Mouse (Mus musculus): ENCODE measurements around the gene Gm11567. TPM values are rescaled to one million over a fixed set of nuclear protein-coding genes. Genes with fewer than 3 reads are reported as not detected.
"Not testable (repeated sequence)": the region's sequence is repeated elsewhere in the genome, so short reads cannot be mapped to it uniquely, and the experiment has no call there.

Gene Gm11567
- total and polyA plus RNA-seq, 2 experiments from 2014 or later = not detected

- no peak for TF ChIP-seq CTCF (IDR thresholded peaks at IDR 0.05; ENCODE audit: low read depth)
- no peak overlapping the region for H3K27ac ChIP-seq (ENCODE audit: low read depth, low read length)
- H3K27me3 ChIP-seq (ENCODE audit: insufficient read depth, low read length) = no peaks in the 10 kb centered on the region
- 65% methylated on average over 2 of the region's 2 CpGs for WGBS
- H3K36me3 ChIP-seq (ENCODE audit: insufficient read depth) = no peaks in the 10 kb centered on the region
- no peak for ATAC-seq
- H3K9ac ChIP-seq = no peak overlapping the region
- no peak for DNase-seq
- 0 out of 2 replicates have a peak, but pooled peaks cover 2% of the 10 kb centered on the region for H3K4me1 ChIP-seq (ENCODE audit: insufficient read depth)
- H3K4me3 ChIP-seq (ENCODE audit: low read depth, low read length) = no peak overlapping the region
- no peak overlapping the region for H3K4me2 ChIP-seq (ENCODE audit: low read depth)
- H3K9me3 ChIP-seq (ENCODE audit: low read length) = no peaks in the 10 kb centered on the region
Measured at GRCm38 (mm10) chr11:99858761-99859160, 20.2 kb upstream of the Gm11567 start.

GRCm38 (mm10) chr11:99864176-99864575, 14.8 kb upstream of the Gm11567 start, which contains the start of gene Gm11559:
TSS of gene Gm11559 (plus strand) at chr11:99864476.
- H3K36me3 ChIP-seq (ENCODE audit: insufficient read depth); H3K4me3 ChIP-seq (ENCODE audit: low read depth, low read length); H3K27me3 ChIP-seq (ENCODE audit: insufficient read depth, low read length); DNase-seq; ATAC-seq; H3K27ac ChIP-seq (ENCODE audit: low read depth, low read length); H3K9me3 ChIP-seq (ENCODE audit: low read length); H3K4me1 ChIP-seq (ENCODE audit: insufficient read depth); H3K9ac ChIP-seq; H3K4me2 ChIP-seq (ENCODE audit: low read depth): not testable (repeated sequence)
- 63% methylated on average over 1 of the region's 1 CpGs for WGBS

- DNase-seq; H3K36me3 ChIP-seq (ENCODE audit: insufficient read depth); H3K27me3 ChIP-seq (ENCODE audit: insufficient read depth, low read length); H3K9ac ChIP-seq; H3K27ac ChIP-seq (ENCODE audit: low read depth, low read length); H3K4me2 ChIP-seq (ENCODE audit: low read depth); H3K4me1 ChIP-seq (ENCODE audit: insufficient read depth); H3K4me3 ChIP-seq (ENCODE audit: low read depth, low read length); ATAC-seq; H3K9me3 ChIP-seq (ENCODE audit: low read length): not testable (repeated sequence)
- 57% methylated on average over 1 of the region's 1 CpGs for WGBS
Measured at GRCm38 (mm10) chr11:99873089-99873488, 5.9 kb upstream of the Gm11567 start, which contains the start of gene Krtap9-1. TSS of gene Krtap9-1 (plus strand) at chr11:99873389.

GRCm38 (mm10) chr11:99907620-99908019, 28.6 kb downstream of the Gm11567 start, which contains the start of gene Krtap31-1:
TSS of gene Krtap31-1 (plus strand) at chr11:99907920.
- no peak within 1 kb of the TSS for H3K4me2 ChIP-seq (ENCODE audit: low read depth)
- DNase-seq = no peak
- H3K9ac ChIP-seq = no peak within 1 kb of the TSS
- no peaks in the 10 kb centered on the region for H3K27me3 ChIP-seq (ENCODE audit: insufficient read depth, low read length)
- no peak within 1 kb of the TSS for H3K27ac ChIP-seq (ENCODE audit: low read depth, low read length)
- no peaks in the 10 kb centered on the region for H3K36me3 ChIP-seq (ENCODE audit: insufficient read depth)
- no peaks in the 10 kb centered on the region for H3K9me3 ChIP-seq (ENCODE audit: low read length)
- TF ChIP-seq CTCF (IDR thresholded peaks at IDR 0.05; ENCODE audit: low read depth) = no peak
- 88% methylated on average over 2 of the region's 2 CpGs for WGBS
- ATAC-seq = no peak
- no peaks in the 10 kb centered on the region for H3K4me1 ChIP-seq (ENCODE audit: insufficient read depth)
- H3K4me3 ChIP-seq (ENCODE audit: low read depth, low read length) = no peak within 1 kb of the TSS

- H3K4me3 ChIP-seq (ENCODE audit: low read depth, low read length) = no peak within 1 kb of the TSS
- H3K9ac ChIP-seq = no peak within 1 kb of the TSS
- no peaks in the 10 kb centered on the region for H3K27me3 ChIP-seq (ENCODE audit: insufficient read depth, low read length)
- no peaks in the 10 kb centered on the region for H3K36me3 ChIP-seq (ENCODE audit: insufficient read depth)
- no peak within 1 kb of the TSS for H3K4me2 ChIP-seq (ENCODE audit: low read depth)
- WGBS = 94% methylated on average over 3 of the region's 3 CpGs
- DNase-seq = no peak
- TF ChIP-seq CTCF (IDR thresholded peaks at IDR 0.05; ENCODE audit: low read depth) = no peak
- no peak for ATAC-seq
- H3K9me3 ChIP-seq (ENCODE audit: low read length) = no peaks in the 10 kb centered on the region
- no peaks in the 10 kb centered on the region for H3K4me1 ChIP-seq (ENCODE audit: insufficient read depth)
- no peak within 1 kb of the TSS for H3K27ac ChIP-seq (ENCODE audit: low read depth, low read length)
Measured at GRCm38 (mm10) chr11:99914451-99914850, 35.5 kb downstream of the Gm11567 start, which contains the start of gene Gm11565. TSS of gene Gm11565 (plus strand) at chr11:99914751.

Other genes starting within 250 kb of the Gm11567 start
Only the 30 nearest of the 35 such genes appear.
- not detected in 2 replicates for gene Gm11563, start 220.2 kb upstream of the Gm11567 start, total RNA-seq (2014; rRNA removed)
- not detected in 2 replicates for gene Gm11563, start 220.2 kb upstream of the Gm11567 start, polyA plus RNA-seq (2015; fragmentation: Nextera tagmentation; extraction: Ambion mirVana)
- gene Krtap4-6, start 213.2 kb upstream of the Gm11567 start, total RNA-seq (2014; rRNA removed) = not detected in 2 replicates
- gene Krtap4-6, start 213.2 kb upstream of the Gm11567 start, polyA plus RNA-seq (2015; fragmentation: Nextera tagmentation; extraction: Ambion mirVana) = not detected in 2 replicates
- gene Gm14190, start 188.4 kb upstream of the Gm11567 start, total RNA-seq (2014; rRNA removed) = not detected in 2 replicates
- gene Gm14190, start 188.4 kb upstream of the Gm11567 start, polyA plus RNA-seq (2015; fragmentation: Nextera tagmentation; extraction: Ambion mirVana) = not detected in 2 replicates
- gene Gm14180, start 144.9 kb upstream of the Gm11567 start, total RNA-seq (2014; rRNA removed) = not detected in 2 replicates
- not detected in 2 replicates for gene Gm14180, start 144.9 kb upstream of the Gm11567 start, polyA plus RNA-seq (2015; fragmentation: Nextera tagmentation; extraction: Ambion mirVana)
- not detected in 2 replicates for gene Gm11595, start 106.3 kb upstream of the Gm11567 start, total RNA-seq (2014; rRNA removed)
- not detected in 2 replicates for gene Gm11595, start 106.3 kb upstream of the Gm11567 start, polyA plus RNA-seq (2015; fragmentation: Nextera tagmentation; extraction: Ambion mirVana)
- not detected in 2 replicates for gene Krtap4-8, start 98.5 kb upstream of the Gm11567 start, total RNA-seq (2014; rRNA removed)
- not detected in 2 replicates for gene Krtap4-8, start 98.5 kb upstream of the Gm11567 start, polyA plus RNA-seq (2015; fragmentation: Nextera tagmentation; extraction: Ambion mirVana)
- gene Krtap4-9, start 94.0 kb upstream of the Gm11567 start, total RNA-seq (2014; rRNA removed) = not detected in 2 replicates
- gene Krtap4-9, start 94.0 kb upstream of the Gm11567 start, polyA plus RNA-seq (2015; fragmentation: Nextera tagmentation; extraction: Ambion mirVana) = not detected in 2 replicates
- not detected in 2 replicates for gene Gm11596, start 85.7 kb upstream of the Gm11567 start, total RNA-seq (2014; rRNA removed)
- gene Gm11596, start 85.7 kb upstream of the Gm11567 start, polyA plus RNA-seq (2015; fragmentation: Nextera tagmentation; extraction: Ambion mirVana) = not detected in 2 replicates
- not detected in 2 replicates for gene Gm11569, start 80.3 kb upstream of the Gm11567 start, total RNA-seq (2014; rRNA removed)
- gene Gm11569, start 80.3 kb upstream of the Gm11567 start, polyA plus RNA-seq (2015; fragmentation: Nextera tagmentation; extraction: Ambion mirVana) = not detected in 2 replicates
- gene Gm11554, start 74.7 kb upstream of the Gm11567 start, total RNA-seq (2014; rRNA removed) = not detected in 2 replicates
- gene Gm11554, start 74.7 kb upstream of the Gm11567 start, polyA plus RNA-seq (2015; fragmentation: Nextera tagmentation; extraction: Ambion mirVana) = not detected in 2 replicates
- 0.33 TPM in 1 of 2 replicates, not detected in the other for gene Krtap4-13, start 69.3 kb upstream of the Gm11567 start, total RNA-seq (2014; rRNA removed)
- not detected in 2 replicates for gene Krtap4-13, start 69.3 kb upstream of the Gm11567 start, polyA plus RNA-seq (2015; fragmentation: Nextera tagmentation; extraction: Ambion mirVana)
- gene Gm11564, start 63.5 kb upstream of the Gm11567 start, total RNA-seq (2014; rRNA removed) = not detected in 2 replicates
- gene Gm11564, start 63.5 kb upstream of the Gm11567 start, polyA plus RNA-seq (2015; fragmentation: Nextera tagmentation; extraction: Ambion mirVana) = not detected in 2 replicates
- gene 2300003K06Rik, start 41.1 kb upstream of the Gm11567 start, total RNA-seq (2014; rRNA removed) = not detected in 2 replicates
- gene 2300003K06Rik, start 41.1 kb upstream of the Gm11567 start, polyA plus RNA-seq (2015; fragmentation: Nextera tagmentation; extraction: Ambion mirVana) = not detected in 2 replicates
- not detected in 2 replicates for gene Krtap4-16, start 27.6 kb upstream of the Gm11567 start, total RNA-seq (2014; rRNA removed)
- gene Krtap4-16, start 27.6 kb upstream of the Gm11567 start, polyA plus RNA-seq (2015; fragmentation: Nextera tagmentation; extraction: Ambion mirVana) = not detected in 2 replicates
- gene Gm11568, start 21.3 kb upstream of the Gm11567 start, total RNA-seq (2014; rRNA removed) = not detected in 2 replicates
- gene Gm11568, start 21.3 kb upstream of the Gm11567 start, polyA plus RNA-seq (2015; fragmentation: Nextera tagmentation; extraction: Ambion mirVana) = not detected in 2 replicates
- gene Gm11559, start 14.7 kb upstream of the Gm11567 start, total RNA-seq (2014; rRNA removed) = not detected in 2 replicates
- not detected in 2 replicates for gene Gm11559, start 14.7 kb upstream of the Gm11567 start, polyA plus RNA-seq (2015; fragmentation: Nextera tagmentation; extraction: Ambion mirVana)
- not detected in 2 replicates for gene Krtap9-1, start 5.8 kb upstream of the Gm11567 start, total RNA-seq (2014; rRNA removed)
- not detected in 2 replicates for gene Krtap9-1, start 5.8 kb upstream of the Gm11567 start, polyA plus RNA-seq (2015; fragmentation: Nextera tagmentation; extraction: Ambion mirVana)
- not detected in 2 replicates for gene Krtap31-1, start 28.7 kb downstream of the Gm11567 start, total RNA-seq (2014; rRNA removed)
- not detected in 2 replicates for gene Krtap31-1, start 28.7 kb downstream of the Gm11567 start, polyA plus RNA-seq (2015; fragmentation: Nextera tagmentation; extraction: Ambion mirVana)
- gene Gm11565, start 35.6 kb downstream of the Gm11567 start, total RNA-seq (2014; rRNA removed) = not detected in 2 replicates
- not detected in 2 replicates for gene Gm11565, start 35.6 kb downstream of the Gm11567 start, polyA plus RNA-seq (2015; fragmentation: Nextera tagmentation; extraction: Ambion mirVana)
- gene Krtap31-2, start 57.1 kb downstream of the Gm11567 start, total RNA-seq (2014; rRNA removed) = not detected in 2 replicates
- gene Krtap31-2, start 57.1 kb downstream of the Gm11567 start, polyA plus RNA-seq (2015; fragmentation: Nextera tagmentation; extraction: Ambion mirVana) = not detected in 2 replicates
- gene Krtap9-5, start 69.3 kb downstream of the Gm11567 start, total RNA-seq (2014; rRNA removed) = not detected in 2 replicates
- not detected in 2 replicates for gene Krtap9-5, start 69.3 kb downstream of the Gm11567 start, polyA plus RNA-seq (2015; fragmentation: Nextera tagmentation; extraction: Ambion mirVana)
- gene Krtap29-1, start 99.9 kb downstream of the Gm11567 start, total RNA-seq (2014; rRNA removed) = not detected in 2 replicates
- not detected in 2 replicates for gene Krtap29-1, start 99.9 kb downstream of the Gm11567 start, polyA plus RNA-seq (2015; fragmentation: Nextera tagmentation; extraction: Ambion mirVana)
- not detected in 2 replicates for gene Krtap16-1, start 107.4 kb downstream of the Gm11567 start, total RNA-seq (2014; rRNA removed)
- gene Krtap16-1, start 107.4 kb downstream of the Gm11567 start, polyA plus RNA-seq (2015; fragmentation: Nextera tagmentation; extraction: Ambion mirVana) = not detected in 2 replicates
- gene Krtap17-1, start 114.8 kb downstream of the Gm11567 start, total RNA-seq (2014; rRNA removed) = not detected in 2 replicates
- gene Krtap17-1, start 114.8 kb downstream of the Gm11567 start, polyA plus RNA-seq (2015; fragmentation: Nextera tagmentation; extraction: Ambion mirVana) = 0.26 and 0.98 TPM in 2 replicates
- gene Krt33a, start 137.0 kb downstream of the Gm11567 start, total RNA-seq (2014; rRNA removed) = 0.15 TPM in 1 of 2 replicates, not detected in the other
- gene Krt33a, start 137.0 kb downstream of the Gm11567 start, polyA plus RNA-seq (2015; fragmentation: Nextera tagmentation; extraction: Ambion mirVana) = not detected in 2 replicates
- gene Krt33b, start 150.7 kb downstream of the Gm11567 start, total RNA-seq (2014; rRNA removed) = not detected in 2 replicates
- gene Krt33b, start 150.7 kb downstream of the Gm11567 start, polyA plus RNA-seq (2015; fragmentation: Nextera tagmentation; extraction: Ambion mirVana) = not detected in 2 replicates
- gene Krt34, start 162.4 kb downstream of the Gm11567 start, total RNA-seq (2014; rRNA removed) = not detected in 2 replicates
- 0.10 TPM in 1 of 2 replicates, not detected in the other for gene Krt34, start 162.4 kb downstream of the Gm11567 start, polyA plus RNA-seq (2015; fragmentation: Nextera tagmentation; extraction: Ambion mirVana)
- not detected in 2 replicates for gene Krt31, start 171.4 kb downstream of the Gm11567 start, total RNA-seq (2014; rRNA removed)
- not detected in 2 replicates for gene Krt31, start 171.4 kb downstream of the Gm11567 start, polyA plus RNA-seq (2015; fragmentation: Nextera tagmentation; extraction: Ambion mirVana)
- gene Krt32, start 209.0 kb downstream of the Gm11567 start, total RNA-seq (2014; rRNA removed) = not detected in 2 replicates
- not detected in 2 replicates for gene Krt32, start 209.0 kb downstream of the Gm11567 start, polyA plus RNA-seq (2015; fragmentation: Nextera tagmentation; extraction: Ambion mirVana)
- not detected in 2 replicates for gene Krt35, start 217.1 kb downstream of the Gm11567 start, total RNA-seq (2014; rRNA removed)
- not detected in 2 replicates for gene Krt35, start 217.1 kb downstream of the Gm11567 start, polyA plus RNA-seq (2015; fragmentation: Nextera tagmentation; extraction: Ambion mirVana)

All from forebrain, postnatal 0 days (tissue).